Mouse (Mus musculus) kidney, adult 2 months (tissue): ENCODE data around the gene Slc17a2.

Experiments
- CTCF ChIP-seq: fragments of 200-500 bp; conservative IDR thresholded peaks from 2 replicates; pipeline ENCODE4 v1.5.1; 2011; ENCODE audit warnings: low read depth, mild to moderate bottlenecking, control low read depth, low read length, moderate library complexity, mixed read lengths; ENCODE audit not compliant: insufficient read depth, insufficient read length
- POLR2A ChIP-seq: fragments of 200-500 bp; IDR thresholded peaks from one replicate; pipeline ENCODE4 v1.6.1; 2011; ENCODE audit warnings: low read depth, low read length, control low read depth

- TF ChIP-seq CTCF (no peak), POLR2A (no peak)
These were observed at the start of gene Slc17a2 for GRCm38 (mm10) chr13:23806422-23807052.
